Mouse (Mus musculus): ENCODE results near the gene Adcy2. TPM values are rescaled to one million over a fixed set of nuclear protein-coding genes. Genes with fewer than 3 reads are reported as not detected.
A peak's percentile ranks its signal among the peaks of the same experiment; 100 is the strongest.

Adcy2 gene
- polyA plus RNA-seq, 1 experiment from 2014 or later = 12.2 TPM

- no peaks in the 10 kb centered on the region for H3K9me3 ChIP-seq (ENCODE audit: control insufficient read depth, low read length)
- no peak overlapping the region for H3K4me2 ChIP-seq (ENCODE audit: low read depth, low read length)
- no peak overlapping the region for H3K9ac ChIP-seq (ENCODE audit: low read length)
- H3K27ac ChIP-seq (ENCODE audit: low read length) = peak overlapping the region; percentile 9
- WGBS = 32% methylated on average over 4 of the region's 4 CpGs
- H3K4me1 ChIP-seq (replicated peaks; ENCODE audit: control insufficient read depth, insufficient read depth, low read length) = peaks cover 4% of the 10 kb centered on the region; the same call in 1 of the 2 replicates
- peak; percentile 73; the same call in 1 of the 2 replicates for ATAC-seq (ENCODE audit: low read depth)
- H3K36me3 ChIP-seq (ENCODE audit: control insufficient read depth, insufficient read depth, low read length) = no peaks in the 10 kb centered on the region
- no peaks in the 10 kb centered on the region for H3K27me3 ChIP-seq (ENCODE audit: control insufficient read depth, insufficient read depth, low read depth, low read length)
- no peak overlapping the region for H3K4me3 ChIP-seq (ENCODE audit: low read length)
These were observed 139.3 kb downstream of the Adcy2 start for GRCm38 (mm10) chr13:68860036-68860435.

GRCm38 (mm10) chr13:68848265-68848664 is 151.1 kb downstream of the Adcy2 start:
- Histone ChIP-seq H3K4me3 (ENCODE audit: low read length) (no peak overlapping the region), H3K27me3 (ENCODE audit: control insufficient read depth, insufficient read depth, low read depth, low read length) (no peaks in the 10 kb centered on the region), H3K9me3 (ENCODE audit: control insufficient read depth, low read length) (no peaks in the 10 kb centered on the region), H3K4me1 (replicated peaks; ENCODE audit: control insufficient read depth, insufficient read depth, low read length) (no peaks in the 10 kb centered on the region), H3K36me3 (ENCODE audit: control insufficient read depth, insufficient read depth, low read length) (no peaks in the 10 kb centered on the region), H3K9ac (ENCODE audit: low read length) (no peak overlapping the region), H3K27ac (ENCODE audit: low read length) (no peak overlapping the region), H3K4me2 (ENCODE audit: low read depth, low read length) (no peak overlapping the region)
- no peak for ATAC-seq (ENCODE audit: low read depth)
- 70% methylated on average over 3 of the region's 3 CpGs for WGBS

GRCm38 (mm10) chr13:68839517-68839916 is 159.8 kb downstream of the Adcy2 start:
- ATAC-seq (ENCODE audit: low read depth) = peak; percentile 62; the same call in 1 of the 2 replicates
- H3K36me3 ChIP-seq (ENCODE audit: control insufficient read depth, insufficient read depth, low read length) = no peaks in the 10 kb centered on the region

GRCm38 (mm10) chr13:68836183-68836582 is 163.2 kb downstream of the Adcy2 start:
- Histone ChIP-seq H3K9me3 (ENCODE audit: control insufficient read depth, low read length) (no peaks in the 10 kb centered on the region), H3K36me3 (ENCODE audit: control insufficient read depth, insufficient read depth, low read length) (no peaks in the 10 kb centered on the region), H3K4me1 (replicated peaks; ENCODE audit: control insufficient read depth, insufficient read depth, low read length) (no peaks in the 10 kb centered on the region), H3K27me3 (ENCODE audit: control insufficient read depth, insufficient read depth, low read depth, low read length) (no peaks in the 10 kb centered on the region), H3K4me3 (ENCODE audit: low read length) (no peak overlapping the region), H3K4me2 (ENCODE audit: low read depth, low read length) (no peak overlapping the region), H3K9ac (ENCODE audit: low read length) (no peak overlapping the region), H3K27ac (ENCODE audit: low read length) (no peak overlapping the region)
- ATAC-seq (ENCODE audit: low read depth) = peak; percentile 51; the same call in 1 of the 2 replicates

More at GRCm38 (mm10) chr13:68839517-68839916, 159.8 kb downstream of the Adcy2 start:
- H3K4me3 ChIP-seq (ENCODE audit: low read length) = no peak overlapping the region
- H3K9ac ChIP-seq (ENCODE audit: low read length) = no peak overlapping the region
- H3K4me2 ChIP-seq (ENCODE audit: low read depth, low read length) = no peak overlapping the region
- 38% methylated on average over 2 of the region's 2 CpGs for WGBS
- H3K27ac ChIP-seq (ENCODE audit: low read length) = no peak overlapping the region
- no peaks in the 10 kb centered on the region for H3K9me3 ChIP-seq (ENCODE audit: control insufficient read depth, low read length)
- no peaks in the 10 kb centered on the region for H3K4me1 ChIP-seq (replicated peaks; ENCODE audit: control insufficient read depth, insufficient read depth, low read length)
- no peaks in the 10 kb centered on the region for H3K27me3 ChIP-seq (ENCODE audit: control insufficient read depth, insufficient read depth, low read depth, low read length)

GRCm38 (mm10) chr13:68835424-68836045 is 163.8 kb downstream of the Adcy2 start:
- no peak for ATAC-seq (ENCODE audit: low read depth)
- WGBS = 57% methylated on average over 8 of the region's 8 CpGs

GRCm38 (mm10) chr13:68832141-68832540 is 167.2 kb downstream of the Adcy2 start:
- 68% methylated on average over 5 of the region's 5 CpGs for WGBS
- H3K4me2 ChIP-seq (ENCODE audit: low read depth, low read length) = no peak overlapping the region
- H3K4me1 ChIP-seq (replicated peaks; ENCODE audit: control insufficient read depth, insufficient read depth, low read length) = no peaks in the 10 kb centered on the region
- ATAC-seq (ENCODE audit: low read depth) = no peak
- H3K9me3 ChIP-seq (ENCODE audit: control insufficient read depth, low read length) = no peaks in the 10 kb centered on the region
- H3K27me3 ChIP-seq (ENCODE audit: control insufficient read depth, insufficient read depth, low read depth, low read length) = no peaks in the 10 kb centered on the region
- no peak overlapping the region for H3K4me3 ChIP-seq (ENCODE audit: low read length)
- no peaks in the 10 kb centered on the region for H3K36me3 ChIP-seq (ENCODE audit: control insufficient read depth, insufficient read depth, low read length)
- no peak overlapping the region for H3K27ac ChIP-seq (ENCODE audit: low read length)
- H3K9ac ChIP-seq (ENCODE audit: low read length) = no peak overlapping the region

More at GRCm38 (mm10) chr13:68835424-68836045, 163.8 kb downstream of the Adcy2 start:
- Histone ChIP-seq H3K9me3 (ENCODE audit: control insufficient read depth, low read length) (no peaks in the 10 kb centered on the region), H3K27ac (ENCODE audit: low read length) (no peak overlapping the region), H3K36me3 (ENCODE audit: control insufficient read depth, insufficient read depth, low read length) (no peaks in the 10 kb centered on the region), H3K4me1 (replicated peaks; ENCODE audit: control insufficient read depth, insufficient read depth, low read length) (no peaks in the 10 kb centered on the region), H3K4me2 (ENCODE audit: low read depth, low read length) (no peak overlapping the region), H3K4me3 (ENCODE audit: low read length) (no peak overlapping the region), H3K27me3 (ENCODE audit: control insufficient read depth, insufficient read depth, low read depth, low read length) (no peaks in the 10 kb centered on the region), H3K9ac (ENCODE audit: low read length) (no peak overlapping the region)

- Histone ChIP-seq H3K9me3 (ENCODE audit: control insufficient read depth, low read length) (no peaks in the 10 kb centered on the region), H3K36me3 (ENCODE audit: control insufficient read depth, insufficient read depth, low read length) (no peaks in the 10 kb centered on the region), H3K4me1 (replicated peaks; ENCODE audit: control insufficient read depth, insufficient read depth, low read length) (no peaks in the 10 kb centered on the region), H3K9ac (ENCODE audit: low read length) (no peak overlapping the region), H3K4me3 (ENCODE audit: low read length) (no peak overlapping the region), H3K27ac (ENCODE audit: low read length) (no peak overlapping the region), H3K27me3 (ENCODE audit: control insufficient read depth, insufficient read depth, low read depth, low read length) (no peaks in the 10 kb centered on the region), H3K4me2 (ENCODE audit: low read depth, low read length) (no peak overlapping the region)
- WGBS = 71% methylated on average over 6 of the region's 6 CpGs
- ATAC-seq (ENCODE audit: low read depth) = no peak
These were observed 169.1 kb downstream of the Adcy2 start for GRCm38 (mm10) chr13:68830030-68830759.

GRCm38 (mm10) chr13:68828441-68828840 is 170.9 kb downstream of the Adcy2 start:
- no peak for ATAC-seq (ENCODE audit: low read depth)
- H3K27me3 ChIP-seq (ENCODE audit: control insufficient read depth, insufficient read depth, low read depth, low read length) = no peaks in the 10 kb centered on the region

GRCm38 (mm10) chr13:68826461-68826860 is 172.9 kb downstream of the Adcy2 start:
- H3K27ac ChIP-seq (ENCODE audit: low read length) = no peak overlapping the region
- no peak overlapping the region for H3K9ac ChIP-seq (ENCODE audit: low read length)
- H3K4me1 ChIP-seq (replicated peaks; ENCODE audit: control insufficient read depth, insufficient read depth, low read length) = peaks cover 6% of the 10 kb centered on the region
- no peaks in the 10 kb centered on the region for H3K36me3 ChIP-seq (ENCODE audit: control insufficient read depth, insufficient read depth, low read length)
- H3K4me2 ChIP-seq (ENCODE audit: low read depth, low read length) = no peak overlapping the region
- no peak overlapping the region for H3K4me3 ChIP-seq (ENCODE audit: low read length)
- 93% methylated on average over 1 of the region's 1 CpGs for WGBS
- ATAC-seq (ENCODE audit: low read depth) = no peak
- H3K9me3 ChIP-seq (ENCODE audit: control insufficient read depth, low read length) = no peaks in the 10 kb centered on the region
- no peaks in the 10 kb centered on the region for H3K27me3 ChIP-seq (ENCODE audit: control insufficient read depth, insufficient read depth, low read depth, low read length)

More at GRCm38 (mm10) chr13:68828441-68828840, 170.9 kb downstream of the Adcy2 start:
- Histone ChIP-seq H3K9ac (ENCODE audit: low read length) (no peak overlapping the region), H3K9me3 (ENCODE audit: control insufficient read depth, low read length) (no peaks in the 10 kb centered on the region), H3K27ac (ENCODE audit: low read length) (no peak overlapping the region), H3K4me2 (ENCODE audit: low read depth, low read length) (no peak overlapping the region), H3K36me3 (ENCODE audit: control insufficient read depth, insufficient read depth, low read length) (no peaks in the 10 kb centered on the region), H3K4me3 (ENCODE audit: low read length) (no peak overlapping the region), H3K4me1 (replicated peaks; ENCODE audit: control insufficient read depth, insufficient read depth, low read length) (no peaks in the 10 kb centered on the region)
- WGBS = 80% methylated on average over 4 of the region's 4 CpGs

Measured in lung, embryonic 16.5 days (tissue).